Mouse (Mus musculus) kidney, adult 8-10 months (tissue): ENCODE measurements around the gene Ltb4r2.
A peak's percentile ranks its signal among the peaks of the same experiment; 100 is the strongest.

Experiments
- DNase-seq, 2 experiments: peaks; one replicate each; pipeline ENCODE4 v3.0.0; 2022

Gene Ltb4r2

GRCm38 (mm10) chr14:55783171-55783957 lies 22.1 kb downstream of the Ltb4r2 start:
- DNase-seq = peak in 1 of 2 experiments; percentile 64

GRCm38 (mm10) chr14:55783958-55784235 lies 22.7 kb downstream of the Ltb4r2 start, which contains the start of gene Adcy4:
Gene Adcy4, minus strand, starts transcription at chr14:55784095.
- DNase-seq = no peak

- no peak for DNase-seq
Observed at GRCm38 (mm10) chr14:55785195-55785594, 24.0 kb downstream of the Ltb4r2 start.

- DNase-seq = no peak
Observed at GRCm38 (mm10) chr14:55787731-55788130, 26.5 kb downstream of the Ltb4r2 start.

DNA sequence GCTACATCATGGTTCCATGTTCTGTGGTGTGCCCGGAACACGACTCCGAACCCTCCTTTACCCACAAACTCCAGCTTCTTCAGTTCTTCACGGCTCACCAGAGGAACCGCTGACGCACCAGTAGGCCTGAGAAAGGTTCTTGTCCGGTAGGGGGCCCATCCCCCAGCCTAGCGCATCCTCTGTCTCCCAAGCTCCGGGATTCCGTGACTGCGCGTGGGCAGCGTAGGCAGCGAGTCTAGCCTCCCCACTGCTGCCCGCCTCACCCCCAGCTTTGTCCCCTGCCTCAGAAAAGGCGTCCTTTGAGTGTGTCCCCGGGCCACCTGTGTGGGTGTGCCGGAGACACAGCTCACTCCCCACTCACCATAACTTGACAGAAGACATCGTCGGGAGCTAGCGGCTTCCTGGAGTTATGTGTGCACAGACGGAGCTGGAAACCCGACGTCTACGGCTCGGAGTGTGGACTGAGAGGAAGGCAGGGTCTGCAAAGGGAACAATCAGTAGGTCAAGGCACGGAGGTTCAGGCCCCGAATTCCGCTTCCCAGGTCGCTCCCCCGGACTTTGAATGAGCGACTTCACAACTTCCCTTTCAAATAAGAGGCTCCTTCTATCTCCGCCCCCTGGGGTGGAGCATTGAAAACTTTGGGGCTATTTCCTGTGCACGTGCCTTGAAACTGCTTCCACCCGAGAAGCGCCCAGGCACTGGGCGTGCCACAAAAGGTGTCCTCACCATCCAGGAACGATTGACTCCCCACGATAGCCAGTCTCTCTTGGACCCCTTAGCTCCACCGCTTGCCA lies 27.2 kb downstream of the Ltb4r2 start, which contains the start of gene Ripk3:
Gene Ripk3 (minus strand): TSS at position 610 of the 795 bp plus-strand sequence.
- peak in 1 of 2 experiments; percentile 40 for DNase-seq

GRCm38 (mm10) chr14:55793461-55793860 lies 32.2 kb downstream of the Ltb4r2 start:
- no peak for DNase-seq

DNA sequence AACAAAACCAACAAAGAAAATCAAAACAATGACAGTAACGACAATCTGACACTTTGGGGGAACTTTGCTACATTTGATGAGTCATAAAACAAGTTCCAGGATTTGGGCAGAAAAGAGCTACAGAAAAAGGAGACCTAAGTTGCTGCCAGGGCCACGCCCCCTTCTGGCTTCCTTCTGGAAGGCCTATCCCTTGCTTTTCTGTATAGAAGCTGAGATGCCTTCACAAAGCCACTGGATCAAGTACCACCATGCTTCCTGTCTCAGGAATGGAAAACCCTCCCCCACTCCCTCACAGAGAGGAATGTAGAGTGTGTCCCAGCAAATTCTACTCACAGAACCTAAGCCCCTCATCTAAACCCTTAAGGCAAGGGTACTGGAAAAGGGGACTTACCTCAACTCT lies 32.7 kb downstream of the Ltb4r2 start:
- DNase-seq = no peak

GRCm38 (mm10) chr14:55795380-55796163 lies 34.3 kb downstream of the Ltb4r2 start:
- no peak for DNase-seq
